Comparison of ENCODE assay signal across 14 mouse cellular contexts in the genomic region with DNA sequence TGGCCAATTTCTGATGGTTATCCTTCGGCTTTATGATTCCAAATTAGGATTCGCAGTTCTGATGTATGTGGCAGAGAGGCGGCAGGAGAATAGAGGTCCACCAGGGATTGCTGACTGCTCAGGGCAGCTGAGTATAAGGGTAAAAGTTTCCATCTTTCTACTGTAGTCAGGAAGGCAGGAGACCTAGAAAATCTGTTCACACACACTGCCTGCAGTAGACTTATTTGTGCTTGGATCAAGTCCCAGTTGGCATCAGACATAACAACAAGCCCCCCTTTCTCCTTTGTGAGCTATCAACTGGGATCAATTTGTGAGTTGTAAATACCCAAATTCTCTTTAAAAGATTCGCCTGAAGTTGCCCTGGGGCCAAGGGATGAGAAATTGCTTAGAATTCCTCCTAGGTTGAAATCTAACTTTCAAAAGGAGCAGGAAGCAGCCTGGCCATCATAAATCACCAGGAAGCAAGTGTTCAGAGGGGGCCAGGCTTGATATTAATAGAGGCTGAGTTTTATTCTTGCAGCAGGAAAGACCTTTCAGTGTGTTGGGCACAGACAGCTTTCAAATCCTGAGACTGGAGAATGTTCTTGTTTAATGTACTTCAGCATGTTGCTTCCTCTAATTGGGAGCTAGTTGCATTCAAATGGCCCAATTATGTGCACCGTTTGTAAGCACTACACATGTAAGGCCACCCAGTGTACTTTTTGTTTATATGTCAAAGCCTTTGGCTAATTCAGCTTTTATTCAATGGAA. TPM values are rescaled to one million over a fixed set of nuclear protein-coding genes. Genes with fewer than 3 reads are reported as not detected.
DNase-seq lines count a peak whose midpoint lies in the region; ATAC-seq lines count a peak whose summit lies in the region.
"Had no signal": no experiment of that assay in that cellular context is flagged by ENCODE, and none has a peak within 500 bp of the region (broad histone marks: within the 10 kb centered on the region; RNA-seq: fewer than 3 reads in every experiment).

No protein-coding gene starts in this region.

- no peak overlapping the region for H3K4me3 ChIP-seq in limb, embryonic 12.5 days (replicated peaks)
- H3K4me3 ChIP-seq in limb, embryonic 10.5 days = no peak overlapping the region
- H3K4me3 ChIP-seq in forebrain, embryonic 14.5 days (ENCODE audit: low read depth, low read length) = no peak overlapping the region
- no peak overlapping the region for H3K4me3 ChIP-seq in limb, embryonic 13.5 days

- peaks cover 25% of the 10 kb centered on the region for H3K4me1 ChIP-seq in limb, embryonic 12.5 days (replicated peaks)
- peaks cover 23% of the 10 kb centered on the region for H3K4me1 ChIP-seq in limb, embryonic 10.5 days
- no peaks in the 10 kb centered on the region; the same call in 1 of the 2 replicates for H3K4me1 ChIP-seq in forebrain, embryonic 14.5 days (ENCODE audit: control insufficient read depth, insufficient read depth, low read length)
- peaks cover 29% of the 10 kb centered on the region for H3K4me1 ChIP-seq in limb, embryonic 13.5 days

- no peaks in the 10 kb centered on the region for H3K27me3 ChIP-seq in limb, embryonic 12.5 days
- H3K27me3 ChIP-seq in limb, embryonic 10.5 days (ENCODE audit: low read depth, poor library complexity, severe bottlenecking) = no peaks in the 10 kb centered on the region
- no peaks in the 10 kb centered on the region for H3K27me3 ChIP-seq in forebrain, embryonic 14.5 days (replicated peaks; ENCODE audit: control insufficient read depth, insufficient read depth, low read length)
- H3K27me3 ChIP-seq in limb, embryonic 13.5 days = no peaks in the 10 kb centered on the region

- DNase-seq in limb, embryonic 10.5 days (ENCODE audit: low spot score) = no peak
- peak; percentile 82 for DNase-seq in forebrain, embryonic 14.5 days (ENCODE audit: low spot score)
- peak; percentile 32 for DNase-seq in forelimb bud, embryonic 11.5 days (ENCODE audit: low read depth, low spot score)
- no peak for DNase-seq in cerebellum, postnatal 14 days
- DNase-seq: cerebellum, adult 9-11 months; lung, postnatal 14 days; thymus, postnatal 25 days had no signal

- H3K27ac ChIP-seq in limb, embryonic 12.5 days = 0 out of 2 replicates have a peak overlapping the region, but pooled peaks have one; percentile 19
- no peak overlapping the region for H3K27ac ChIP-seq in limb, embryonic 10.5 days
- no peak overlapping the region for H3K27ac ChIP-seq in forebrain, embryonic 14.5 days (ENCODE audit: low read depth, low read length)
- no peak overlapping the region for H3K27ac ChIP-seq in limb, embryonic 13.5 days

- no peaks in the 10 kb centered on the region for H3K36me3 ChIP-seq in limb, embryonic 12.5 days
- no peaks in the 10 kb centered on the region for H3K36me3 ChIP-seq in limb, embryonic 10.5 days
- H3K36me3 ChIP-seq in forebrain, embryonic 14.5 days (ENCODE audit: control insufficient read depth, insufficient read depth, low read length) = no peaks in the 10 kb centered on the region
- no peaks in the 10 kb centered on the region for H3K36me3 ChIP-seq in limb, embryonic 13.5 days

- WGBS in limb, embryonic 12.5 days = 64% methylated on average over 5 of the region's 5 CpGs
- 64% methylated on average over 5 of the region's 5 CpGs for WGBS in limb, embryonic 10.5 days
- WGBS in forebrain, embryonic 14.5 days = 50% methylated on average over 5 of the region's 5 CpGs
- WGBS in limb, embryonic 13.5 days = 54% methylated on average over 5 of the region's 5 CpGs

- no peak overlapping the region for H3K9ac ChIP-seq in limb, embryonic 12.5 days (replicated peaks)
- no peak overlapping the region for H3K9ac ChIP-seq in forebrain, embryonic 14.5 days (ENCODE audit: low read length)
- H3K9ac ChIP-seq in limb, embryonic 13.5 days = no peak overlapping the region

- no peak overlapping the region for H3K4me2 ChIP-seq in limb, embryonic 12.5 days
- no peak overlapping the region for H3K4me2 ChIP-seq in forebrain, embryonic 14.5 days (ENCODE audit: low read length)
- no peak overlapping the region for H3K4me2 ChIP-seq in limb, embryonic 13.5 days (replicated peaks)

- H3K9me3 ChIP-seq in limb, embryonic 12.5 days = peaks cover 4% of the 10 kb centered on the region; the same call in 1 of the 2 replicates
- H3K9me3 ChIP-seq in limb, embryonic 10.5 days (replicated peaks) = no peaks in the 10 kb centered on the region
- peaks cover 4% of the 10 kb centered on the region; the same call in 1 of the 2 replicates for H3K9me3 ChIP-seq in forebrain, embryonic 14.5 days (replicated peaks; ENCODE audit: control insufficient read depth, low read length)
- no peaks in the 10 kb centered on the region for H3K9me3 ChIP-seq in limb, embryonic 13.5 days

- no peak for ATAC-seq in limb, embryonic 12.5 days (ENCODE audit: insufficient number of reproducible peaks, insufficient read depth, low FRiP score, low TSS enrichment, low read depth)
- peak; percentile 81 for ATAC-seq in forebrain, embryonic 14.5 days
- 0 out of 2 replicates have a peak, but pooled peaks have one; percentile 19 for ATAC-seq in limb, embryonic 13.5 days (ENCODE audit: low FRiP score, low read depth)
- ATAC-seq in megakaryocyte-erythroid progenitor cell, adult 5-6 weeks (replicated peaks; ENCODE audit: low FRiP score, low TSS enrichment, poor library complexity, severe bottlenecking) = no peak
- ATAC-seq: intestine, postnatal 0 days had no signal

RNA-seq across cellular contexts. Expression of gene Tmem212, which starts 41.6 kb away (rescaled TPM):
- not detected in 2 replicates for polyA plus RNA-seq in limb, embryonic 12.5 days (2016; fragmentation: Nextera tagmentation; extraction: Ambion mirVana)
- polyA plus RNA-seq in limb, embryonic 10.5 days (2016; fragmentation: Nextera tagmentation; extraction: Ambion mirVana) = not detected in 2 replicates
- not detected in 2 replicates for polyA plus RNA-seq in forebrain, embryonic 14.5 days (2014; fragmentation: Nextera tagmentation; extraction: Ambion mirVana)
- polyA plus RNA-seq in limb, embryonic 13.5 days (2015; fragmentation: Nextera tagmentation; extraction: Ambion mirVana) = not detected in 2 replicates
- total RNA-seq in megakaryocyte-erythroid progenitor cell, adult 5-6 weeks (2014; fragmentation: Nextera tagmentation) = not detected in 2 replicates
- total RNA-seq in megakaryocyte-erythroid progenitor cell, adult 5-6 weeks (2017) = not detected in 2 replicates
- total RNA-seq: gastrocnemius, postnatal 4 days; heart, postnatal 25 days had no signal
- polyA plus RNA-seq: spleen, adult 2 months had no signal

Comparison
In these comparisons a context has a peak if more than half of its experiments do, and no peak if none do; other contexts are left out.
1. ATAC-seq: peak in forebrain, embryonic 14.5 days (single experiment) and limb, embryonic 13.5 days (single experiment); none in limb, embryonic 12.5 days (single experiment) and megakaryocyte-erythroid progenitor cell, adult 5-6 weeks (single experiment).
2. DNase-seq: peak in forebrain, embryonic 14.5 days (single experiment) and forelimb bud, embryonic 11.5 days (single experiment); none in limb, embryonic 10.5 days (single experiment) and cerebellum, postnatal 14 days (0 of 2).